Comparison of ENCODE assay signal across 8 mouse cellular contexts in the genomic region with DNA sequence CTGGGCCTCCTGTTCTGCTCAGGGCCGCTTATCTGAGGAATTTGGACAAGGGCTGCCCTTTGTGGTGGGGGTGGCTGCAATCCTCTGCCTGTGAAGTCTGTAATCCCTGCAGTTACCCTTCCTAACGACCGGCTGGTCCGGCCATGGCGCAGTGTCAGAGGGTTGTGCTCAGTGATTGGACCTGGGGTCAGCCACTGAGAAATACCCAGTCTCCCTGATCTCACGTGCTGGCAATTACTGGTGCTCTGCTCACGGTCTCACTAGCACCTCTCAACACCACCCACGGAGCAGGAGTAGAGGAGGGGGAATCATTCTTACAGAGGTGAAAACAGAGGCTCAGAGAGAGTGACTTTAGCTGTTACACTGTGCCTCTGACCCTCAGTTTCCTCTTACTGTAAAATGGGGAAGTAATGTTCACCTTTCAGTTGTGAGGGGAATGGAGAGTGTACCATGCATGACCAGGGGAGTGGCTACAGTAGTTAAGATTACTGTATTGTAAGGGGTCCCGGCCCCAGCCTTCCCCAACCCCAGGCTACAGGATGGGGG. TPM values are rescaled to one million over a fixed set of nuclear protein-coding genes. Genes with fewer than 3 reads are reported as not detected.
DNase-seq lines count a peak whose midpoint lies in the region; ATAC-seq and TF ChIP-seq lines count a peak whose summit lies in the region.

No protein-coding gene starts in this region.

- H3K4me1 ChIP-seq in G1E (ENCODE audit: insufficient read depth, low read depth, low read length) = peaks cover 73% of the 10 kb centered on the region
- peaks cover 46% of the 10 kb centered on the region for H3K4me1 ChIP-seq in forebrain, embryonic 16.5 days (replicated peaks; ENCODE audit: control insufficient read depth, insufficient read depth, low read length)
- peaks cover 85% of the 10 kb centered on the region for H3K4me1 ChIP-seq in kidney, embryonic 15.5 days

- H3K27me3 ChIP-seq in G1E (ENCODE audit: insufficient read depth, low read length) = peaks cover 27% of the 10 kb centered on the region; the same call in 1 of the 2 replicates
- H3K27me3 ChIP-seq in forebrain, embryonic 16.5 days (replicated peaks; ENCODE audit: control insufficient read depth, insufficient read depth, low read length) = no peaks in the 10 kb centered on the region
- no peaks in the 10 kb centered on the region for H3K27me3 ChIP-seq in kidney, embryonic 15.5 days

- no peak for ATAC-seq in G1E (ENCODE audit: extremely low read depth, insufficient number of reproducible peaks, low FRiP score, poor library complexity, severe bottlenecking)
- no peak for ATAC-seq in forebrain, embryonic 16.5 days
- no peak for ATAC-seq in kidney, embryonic 15.5 days (replicated peaks; ENCODE audit: low FRiP score)
- peak; percentile 37 for ATAC-seq in megakaryocyte, adult 5-6 weeks (ENCODE audit: poor library complexity, severe bottlenecking)

- DNase-seq in 416B (ENCODE audit: low read depth) = peak; percentile 43
- DNase-seq in G1E (ENCODE audit: low spot score) = no peak
- peak; percentile 37 for DNase-seq in testis, postnatal 14 days (ENCODE audit: low spot score)
- DNase-seq in right cerebral cortex, postnatal 14 days = no peak
- no peak for DNase-seq in ovary, postnatal 10 days (ENCODE audit: low spot score)

- TF ChIP-seq CTCF in G1E (IDR thresholded peaks at IDR 0.05; ENCODE audit: low read depth, low read length) = no peak

- no peaks in the 10 kb centered on the region for H3K9me3 ChIP-seq in G1E (replicated peaks)
- no peaks in the 10 kb centered on the region for H3K9me3 ChIP-seq in forebrain, embryonic 16.5 days (ENCODE audit: control insufficient read depth, low read length)
- H3K9me3 ChIP-seq in kidney, embryonic 15.5 days (replicated peaks) = no peaks in the 10 kb centered on the region

- peak overlapping the region; percentile 79 for H3K4me2 ChIP-seq in forebrain, embryonic 16.5 days (ENCODE audit: low read length)
- peak overlapping the region; percentile 87 for H3K4me2 ChIP-seq in kidney, embryonic 15.5 days

- H3K27ac ChIP-seq in forebrain, embryonic 16.5 days (ENCODE audit: low read length) = no peak overlapping the region
- peak overlapping the region; percentile 97 for H3K27ac ChIP-seq in kidney, embryonic 15.5 days

- WGBS in forebrain, embryonic 16.5 days = 15% methylated on average over 9 of the region's 9 CpGs
- 11% methylated on average over 9 of the region's 9 CpGs for WGBS in kidney, embryonic 15.5 days

- H3K9ac ChIP-seq in forebrain, embryonic 16.5 days (replicated peaks; ENCODE audit: low read depth, low read length) = peak overlapping the region; percentile 90
- H3K9ac ChIP-seq in kidney, embryonic 15.5 days = peak overlapping the region; percentile 95

- peak overlapping the region; percentile 63 for H3K4me3 ChIP-seq in G1E (ENCODE audit: low read depth, low read length)
- peak overlapping the region; percentile 87 for H3K4me3 ChIP-seq in forebrain, embryonic 16.5 days (replicated peaks; ENCODE audit: low read length)
- peak overlapping the region; percentile 97 for H3K4me3 ChIP-seq in kidney, embryonic 15.5 days (replicated peaks)

- H3K36me3 ChIP-seq in G1E (replicated peaks) = peaks cover 36% of the 10 kb centered on the region
- no peaks in the 10 kb centered on the region for H3K36me3 ChIP-seq in forebrain, embryonic 16.5 days (ENCODE audit: control insufficient read depth, insufficient read depth)
- no peaks in the 10 kb centered on the region for H3K36me3 ChIP-seq in kidney, embryonic 15.5 days

RNA-seq across cellular contexts. Expression of a gene that starts 2.3 kb away (rescaled TPM):
- 33.6 and 35.0 TPM in 2 replicates for total RNA-seq in G1E (2014; fragmentation: Nextera tagmentation)
- total RNA-seq in G1E (2017) = 28.7 and 30.1 TPM in 2 replicates
- polyA plus RNA-seq in G1E (2012) = 28.9 and 32.7 TPM in 2 replicates
- polyA plus RNA-seq in forebrain, embryonic 16.5 days (2015; fragmentation: Nextera tagmentation; extraction: Ambion mirVana) = 4.7 and 5.6 TPM in 2 replicates
- 14.5 and 15.0 TPM in 2 replicates for polyA plus RNA-seq in kidney, embryonic 15.5 days (2015; fragmentation: Nextera tagmentation; extraction: Ambion mirVana)
- 6.5 and 6.6 TPM in 2 replicates for total RNA-seq in megakaryocyte, adult 5-6 weeks (2015)
- 4.6 and 4.8 TPM in 2 replicates for total RNA-seq in megakaryocyte, adult 5-6 weeks (2017)

RNA-seq across cellular contexts. Expression of a gene that starts 33.2 kb away (rescaled TPM):
- total RNA-seq in G1E (2014; fragmentation: Nextera tagmentation) (74.6 and 85.4 TPM in 2 replicates), G1E (2017) (59.3 and 64.4 TPM in 2 replicates)
- 8.2 and 9.4 TPM in 2 replicates for polyA plus RNA-seq in G1E (2012)
- 136 and 141 TPM in 2 replicates for polyA plus RNA-seq in forebrain, embryonic 16.5 days (2015; fragmentation: Nextera tagmentation; extraction: Ambion mirVana)
- 103 and 107 TPM in 2 replicates for polyA plus RNA-seq in kidney, embryonic 15.5 days (2015; fragmentation: Nextera tagmentation; extraction: Ambion mirVana)
- 82.8 and 91.7 TPM in 2 replicates for total RNA-seq in megakaryocyte, adult 5-6 weeks (2015)
- 32.0 and 35.3 TPM in 2 replicates for total RNA-seq in megakaryocyte, adult 5-6 weeks (2017)

RNA-seq across cellular contexts. Expression of a gene that starts 37.2 kb away (rescaled TPM):
- 1.0 TPM in 1 of 2 replicates, not detected in the other for total RNA-seq in G1E (2014; fragmentation: Nextera tagmentation)
- total RNA-seq in G1E (2017) = 0.71 and 1.0 TPM in 2 replicates
- 0.11 and 0.13 TPM in 2 replicates for polyA plus RNA-seq in G1E (2012)
- 3.9 and 6.8 TPM in 2 replicates for polyA plus RNA-seq in forebrain, embryonic 16.5 days (2015; fragmentation: Nextera tagmentation; extraction: Ambion mirVana)
- polyA plus RNA-seq in kidney, embryonic 15.5 days (2015; fragmentation: Nextera tagmentation; extraction: Ambion mirVana) = 2.0 and 2.7 TPM in 2 replicates
- total RNA-seq in megakaryocyte, adult 5-6 weeks (2015) = 0.31 TPM in 1 of 2 replicates, not detected in the other
- not detected in 2 replicates for total RNA-seq in megakaryocyte, adult 5-6 weeks (2017)

RNA-seq across cellular contexts. Expression of a gene that starts 38.1 kb away (rescaled TPM):
- not detected in 2 replicates for total RNA-seq in G1E (2014; fragmentation: Nextera tagmentation)
- total RNA-seq in G1E (2017) = 0.11 TPM in 1 of 2 replicates, not detected in the other
- not detected in 2 replicates for polyA plus RNA-seq in G1E (2012)
- polyA plus RNA-seq in forebrain, embryonic 16.5 days (2015; fragmentation: Nextera tagmentation; extraction: Ambion mirVana) = 0.42 and 0.60 TPM in 2 replicates
- 0.10 and 0.17 TPM in 2 replicates for polyA plus RNA-seq in kidney, embryonic 15.5 days (2015; fragmentation: Nextera tagmentation; extraction: Ambion mirVana)
- not detected in 2 replicates for total RNA-seq in megakaryocyte, adult 5-6 weeks (2015)
- total RNA-seq in megakaryocyte, adult 5-6 weeks (2017) = not detected in 2 replicates

RNA-seq across cellular contexts. Expression of a gene that starts 49.5 kb away (rescaled TPM):
- 15.4 and 25.2 TPM in 2 replicates for total RNA-seq in G1E (2014; fragmentation: Nextera tagmentation)
- 6.7 and 8.1 TPM in 2 replicates for total RNA-seq in G1E (2017)
- polyA plus RNA-seq in G1E (2012) = 20.8 and 24.4 TPM in 2 replicates
- 27.4 and 29.6 TPM in 2 replicates for polyA plus RNA-seq in forebrain, embryonic 16.5 days (2015; fragmentation: Nextera tagmentation; extraction: Ambion mirVana)
- 22.3 and 23.2 TPM in 2 replicates for polyA plus RNA-seq in kidney, embryonic 15.5 days (2015; fragmentation: Nextera tagmentation; extraction: Ambion mirVana)
- 5.8 and 9.2 TPM in 2 replicates for total RNA-seq in megakaryocyte, adult 5-6 weeks (2015)
- 8.6 and 12.1 TPM in 2 replicates for total RNA-seq in megakaryocyte, adult 5-6 weeks (2017)

Comparison
In these comparisons a context has a peak if more than half of its experiments do, and no peak if none do; other contexts are left out.
1. DNase-seq: peak in 416B (single experiment) and testis, postnatal 14 days (single experiment); none in G1E (single experiment), right cerebral cortex, postnatal 14 days (single experiment) and ovary, postnatal 10 days (single experiment).
2. Peak in every context shown above with its lines, with median percentiles within 50 percentile points of each other: H3K4me3 ChIP-seq.